Mouse (Mus musculus): ENCODE results near the gene Klf15. TPM values are rescaled to one million over a fixed set of nuclear protein-coding genes. Genes with fewer than 3 reads are reported as not detected.

Klf15 gene
- total RNA-seq (2023), result not detected

DNA sequence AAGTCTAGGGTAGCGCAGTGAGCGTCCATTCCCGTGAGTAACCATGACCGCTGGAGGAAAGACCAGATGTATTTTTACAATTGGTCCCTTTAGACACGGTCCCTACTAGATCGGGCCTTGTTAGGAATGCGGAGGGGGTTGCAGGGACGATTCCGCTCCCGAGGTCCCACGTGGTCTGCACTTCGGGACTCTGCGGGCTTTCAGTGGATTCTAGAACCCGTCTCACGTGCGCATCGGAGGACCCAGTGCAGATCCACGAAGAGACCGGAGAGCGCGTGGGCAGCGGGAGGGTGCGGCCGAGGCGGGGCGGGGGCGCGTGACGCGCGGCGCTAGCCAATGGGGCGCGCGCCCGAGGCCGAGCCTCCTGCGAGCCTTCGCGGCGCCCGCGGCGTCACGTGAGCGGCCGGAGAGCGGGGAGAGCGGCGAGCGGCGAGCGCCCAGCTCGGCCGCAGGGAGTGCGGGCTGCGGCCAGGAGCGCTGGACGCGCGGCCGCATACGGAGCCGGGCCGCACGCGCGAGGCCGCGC lies at the start of gene Klf15:
Gene Klf15, plus strand, starts transcription at position 396 of the 526 bp plus-strand sequence.

DNA sequence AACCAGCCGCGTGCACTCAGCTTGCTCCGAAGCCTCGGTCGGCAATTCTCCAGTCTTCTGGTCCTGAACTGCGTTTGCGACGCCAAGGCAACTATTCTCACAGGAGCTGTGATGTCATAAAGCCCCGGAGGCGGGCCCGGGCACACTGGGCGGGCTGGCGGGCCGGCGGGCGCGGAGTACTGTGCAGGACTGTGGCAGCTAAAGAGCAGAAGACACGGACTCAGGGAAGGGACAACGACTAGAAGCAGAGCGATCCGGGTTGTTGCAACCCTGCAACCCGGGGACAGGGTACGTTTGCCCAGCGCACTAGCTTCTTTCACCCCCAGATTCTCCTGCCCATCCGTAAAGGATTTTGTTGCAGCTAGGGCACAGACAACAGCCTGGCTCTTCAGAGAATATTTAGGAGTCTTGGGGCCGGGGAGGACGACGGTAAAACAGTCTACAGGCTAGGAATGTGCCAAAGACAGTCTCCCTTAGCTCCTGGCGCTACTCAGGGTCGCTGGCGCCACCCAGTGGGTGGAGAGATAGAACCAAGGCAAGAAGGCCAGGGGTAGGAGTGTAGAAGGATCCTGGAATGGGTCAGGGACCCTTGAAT lies 33.9 kb upstream of the Klf15 start, which contains the start of gene Cfap100:
Gene Cfap100, minus strand, starts transcription at position 418 of the 595 bp plus-strand sequence.

DNA sequence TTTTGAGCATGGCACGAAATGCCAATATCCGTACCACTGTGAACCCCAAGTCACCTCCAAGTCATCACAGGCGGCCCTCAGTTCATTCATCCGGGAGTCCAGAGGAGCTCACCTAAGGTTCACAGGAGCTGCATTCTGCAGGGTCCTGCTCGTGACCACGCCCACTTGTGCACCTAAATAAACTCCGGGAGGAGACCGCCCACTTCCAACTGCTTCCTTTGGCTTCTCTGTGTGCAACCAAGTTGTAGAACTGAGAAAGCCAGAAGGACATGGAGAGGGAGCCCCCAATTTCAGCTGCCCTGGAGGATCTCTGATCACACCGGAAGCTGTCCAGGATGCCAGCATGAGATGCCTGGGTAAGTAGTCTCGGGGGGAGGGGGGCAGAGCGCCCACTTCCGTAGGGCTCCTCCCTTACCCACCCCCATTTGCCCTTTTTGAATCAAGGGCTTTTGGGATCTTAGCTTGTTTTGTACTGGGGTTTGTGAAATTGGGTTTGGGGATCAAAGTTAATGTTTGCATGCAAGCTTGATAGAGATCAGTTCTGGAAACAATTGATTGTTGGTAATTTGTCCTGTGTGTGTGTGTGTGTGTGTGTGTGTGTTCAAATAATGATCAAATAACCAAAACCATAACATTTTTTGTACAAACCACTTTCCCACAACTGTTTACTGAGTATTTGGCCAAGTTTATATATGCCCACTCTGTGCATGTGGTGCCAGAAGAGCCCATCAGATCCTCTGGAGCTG lies 24.0 kb downstream of the Klf15 start, which contains the start of gene Aldh1l1:
Gene Aldh1l1, plus strand, starts transcription at position 252 of the 746 bp plus-strand sequence.

Other genes starting within 250 kb of the Klf15 start
- gene Vmn1r53, start 238.1 kb upstream of the Klf15 start, total RNA-seq (2023), result not detected
- gene Vmn1r54, start 216.3 kb upstream of the Klf15 start, total RNA-seq (2023), result not detected
- gene BC048671, start 161.4 kb upstream of the Klf15 start, total RNA-seq (2023), result not detected
- not detected for gene Chst13, start 137.4 kb upstream of the Klf15 start, total RNA-seq (2023)
- not detected for gene Uroc1, start 129.3 kb upstream of the Klf15 start, total RNA-seq (2023)
- 33.9 TPM for gene Zxdc, start 93.1 kb upstream of the Klf15 start, total RNA-seq (2023)
- gene Cfap100, start 33.8 kb upstream of the Klf15 start, total RNA-seq (2023), result not detected
- gene Aldh1l1, start 23.9 kb downstream of the Klf15 start, total RNA-seq (2023), result 1.2 TPM
- gene Slc41a3, start 142.1 kb downstream of the Klf15 start, total RNA-seq (2023), result 13.0 TPM

Data from CD4-positive naive resting alpha-beta T cell, adult 76 days (primary cell).